Mouse (Mus musculus) 416B (cell line): ENCODE measurements around the gene Klf13.

ENCODE experiments used
- DNase-seq: peaks from one replicate; pipeline ENCODE4 v3.0.0; 2011; ENCODE audit warnings: low read depth

Gene Klf13

DNA sequence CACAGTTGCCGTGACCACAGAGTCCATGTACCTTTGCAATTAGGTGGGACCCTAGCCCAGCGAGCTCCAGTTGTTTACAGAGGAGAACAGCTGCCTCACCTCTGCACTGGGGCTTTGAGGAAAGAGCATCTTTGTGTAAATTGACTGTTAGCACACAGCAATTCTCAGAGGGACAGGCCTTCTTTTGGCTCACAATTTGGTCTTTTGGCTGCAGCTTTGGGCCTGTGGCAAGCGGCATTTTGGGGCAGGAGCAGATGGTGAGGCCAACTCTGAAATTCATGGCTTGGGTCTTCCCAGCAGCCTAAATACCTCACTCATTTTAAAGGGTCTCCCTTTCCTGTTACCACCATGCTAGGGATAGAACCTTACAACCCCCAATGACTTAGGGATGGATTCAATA is 10.5 kb upstream of the Klf13 start:
- no peak for DNase-seq

DNA sequence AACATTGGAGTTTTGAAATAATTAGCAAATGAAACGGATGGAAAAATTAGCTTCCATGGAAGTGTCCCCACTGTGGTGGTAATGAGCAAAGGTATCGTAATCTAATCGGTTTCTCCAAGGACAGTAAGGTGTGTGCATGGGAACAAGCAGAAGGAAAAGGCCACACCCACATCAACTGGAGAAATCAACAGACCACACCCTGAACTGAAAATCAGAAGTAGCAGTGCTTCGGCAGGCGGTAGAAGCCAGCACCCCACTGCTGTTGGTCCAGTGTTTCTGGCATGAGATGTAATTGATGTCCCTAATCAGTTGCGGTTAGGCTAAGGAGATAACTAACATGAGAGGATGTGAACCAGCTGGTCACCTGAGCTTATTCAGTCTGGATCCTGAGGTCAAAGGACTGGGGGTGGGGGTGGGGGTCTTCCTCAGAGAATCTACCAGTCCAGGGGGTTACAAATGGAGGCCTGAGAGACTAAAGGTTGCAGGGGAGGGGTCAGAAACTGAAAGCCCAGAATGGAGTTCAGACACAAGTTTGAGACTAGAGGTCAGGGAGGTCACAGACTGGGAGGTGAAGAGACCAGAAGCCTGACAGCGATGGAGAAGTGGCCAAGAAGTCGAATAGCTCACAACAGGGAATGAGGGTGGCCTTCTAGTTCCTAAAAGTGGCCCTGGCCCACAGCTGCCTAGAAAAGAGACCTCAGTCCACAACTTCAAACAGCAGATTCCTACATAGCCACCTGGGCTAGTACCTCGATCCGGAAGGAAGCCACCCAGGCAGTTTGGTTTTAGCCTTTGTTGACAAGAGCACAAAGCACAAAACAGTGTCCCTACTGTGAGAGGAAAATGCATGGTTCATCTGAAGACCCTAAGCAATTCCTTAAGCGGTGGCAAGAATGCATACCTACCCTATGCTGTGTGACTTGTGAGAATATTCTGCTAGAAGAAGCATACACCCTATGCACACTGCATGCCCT is 9.1 kb upstream of the Klf13 start:
- DNase-seq: no peak

DNA sequence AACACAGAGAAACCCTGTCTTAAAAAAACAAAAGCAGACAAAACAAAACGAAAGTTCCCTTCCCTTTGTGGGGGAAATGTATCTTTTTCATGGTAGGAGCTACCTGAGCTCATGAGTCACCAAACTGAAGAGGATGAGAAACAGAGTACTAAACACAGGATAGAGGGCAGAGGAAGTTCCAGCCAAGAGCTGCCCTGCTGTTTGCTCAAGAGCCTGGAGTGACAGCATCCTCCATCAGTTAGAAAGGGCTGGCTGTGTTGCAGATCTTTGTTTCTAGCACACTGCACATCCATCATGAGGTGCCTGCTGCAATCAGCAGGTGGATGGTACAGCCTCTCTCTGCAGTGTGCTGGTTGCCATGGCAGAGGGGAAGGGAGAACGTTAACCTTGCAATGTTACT is 5.2 kb upstream of the Klf13 start:
- DNase-seq: no peak

DNA sequence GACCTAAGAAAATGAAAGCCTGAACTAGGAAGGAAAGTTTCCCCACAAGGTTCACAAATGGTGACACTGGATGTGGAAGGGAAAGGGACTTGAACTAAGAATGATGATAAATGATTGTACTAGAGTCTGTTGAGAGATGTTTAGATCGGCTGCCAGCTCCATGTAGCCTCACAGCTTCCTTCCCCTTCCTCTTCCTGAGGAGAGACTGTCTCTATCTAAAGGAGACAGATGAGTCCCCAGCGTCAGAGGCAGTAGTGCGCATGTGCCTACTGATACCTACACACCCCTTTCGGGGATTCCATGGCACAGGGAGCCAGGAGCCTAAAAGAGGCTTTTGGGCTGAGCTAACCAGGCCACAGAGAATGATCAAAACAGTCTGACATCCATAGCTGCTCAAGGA is 2.8 kb upstream of the Klf13 start:
- DNase-seq: no peak

DNA sequence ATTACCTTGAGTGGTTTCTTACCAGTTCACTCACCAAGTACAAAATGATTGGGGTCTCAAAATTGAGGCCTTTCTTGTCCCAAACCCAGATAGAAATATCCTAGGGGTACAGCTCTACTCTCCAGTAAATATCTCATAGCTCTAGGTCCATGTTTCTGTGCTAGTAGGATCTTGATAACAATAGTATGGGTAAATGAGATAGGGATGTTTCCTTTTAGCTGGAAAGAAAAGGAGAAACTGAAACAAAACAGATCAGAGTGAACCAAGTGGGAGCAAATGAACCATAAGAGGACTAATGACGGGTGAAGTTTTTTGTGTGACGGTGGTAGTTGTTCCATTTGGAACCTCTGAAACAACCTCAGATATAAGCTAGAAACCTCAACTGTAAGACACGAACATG is 2.3 kb upstream of the Klf13 start:
- DNase-seq: no peak

DNA sequence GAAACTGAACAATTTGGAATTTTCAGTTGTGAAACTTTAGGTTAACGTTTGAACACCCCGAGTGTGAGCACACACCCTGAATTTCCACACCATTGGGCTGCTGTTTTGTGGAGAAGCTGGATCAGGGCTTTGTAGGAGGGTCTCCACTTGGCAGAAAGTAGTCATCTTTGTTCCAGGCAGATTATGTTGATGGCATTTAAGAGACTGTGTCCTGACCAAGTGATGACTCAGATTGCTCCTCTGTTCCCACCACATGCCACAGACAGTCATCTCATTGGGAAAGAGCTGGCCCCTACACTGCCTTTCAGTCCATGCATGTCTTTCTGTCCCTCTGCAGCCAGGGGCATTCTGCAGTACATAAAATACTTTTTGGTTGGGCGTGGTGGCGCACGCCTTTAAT is 1.6 kb upstream of the Klf13 start:
- peak; percentile 80 for DNase-seq

DNA sequence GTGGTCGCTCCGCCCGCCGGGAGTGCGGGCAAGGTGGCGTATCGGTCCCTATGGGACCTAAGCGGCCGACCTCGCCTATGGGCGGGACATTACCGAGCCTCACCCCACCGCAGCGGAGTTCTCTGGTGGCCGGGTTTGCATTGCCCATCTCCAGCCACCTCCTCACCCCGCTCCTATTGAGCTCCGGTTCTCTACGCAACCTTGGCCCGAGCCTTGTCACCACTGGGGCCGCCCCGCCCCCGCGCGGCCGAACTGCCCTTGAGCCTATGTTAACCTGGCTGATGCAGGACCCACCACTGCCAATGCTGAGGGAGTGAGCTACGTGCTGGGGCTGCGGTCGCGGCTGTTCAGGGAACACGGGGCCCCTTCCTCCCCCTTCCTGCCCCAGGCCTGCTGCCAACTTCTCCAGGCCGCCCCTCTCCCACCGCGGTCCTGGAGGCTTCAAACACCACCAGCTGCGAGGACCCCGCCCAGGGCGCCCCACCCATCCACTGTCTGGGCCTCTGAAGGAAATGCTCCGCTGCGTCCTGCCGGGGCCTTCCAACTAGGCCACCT is 759 bp upstream of the Klf13 start:
- DNase-seq: peak; percentile 88

DNA sequence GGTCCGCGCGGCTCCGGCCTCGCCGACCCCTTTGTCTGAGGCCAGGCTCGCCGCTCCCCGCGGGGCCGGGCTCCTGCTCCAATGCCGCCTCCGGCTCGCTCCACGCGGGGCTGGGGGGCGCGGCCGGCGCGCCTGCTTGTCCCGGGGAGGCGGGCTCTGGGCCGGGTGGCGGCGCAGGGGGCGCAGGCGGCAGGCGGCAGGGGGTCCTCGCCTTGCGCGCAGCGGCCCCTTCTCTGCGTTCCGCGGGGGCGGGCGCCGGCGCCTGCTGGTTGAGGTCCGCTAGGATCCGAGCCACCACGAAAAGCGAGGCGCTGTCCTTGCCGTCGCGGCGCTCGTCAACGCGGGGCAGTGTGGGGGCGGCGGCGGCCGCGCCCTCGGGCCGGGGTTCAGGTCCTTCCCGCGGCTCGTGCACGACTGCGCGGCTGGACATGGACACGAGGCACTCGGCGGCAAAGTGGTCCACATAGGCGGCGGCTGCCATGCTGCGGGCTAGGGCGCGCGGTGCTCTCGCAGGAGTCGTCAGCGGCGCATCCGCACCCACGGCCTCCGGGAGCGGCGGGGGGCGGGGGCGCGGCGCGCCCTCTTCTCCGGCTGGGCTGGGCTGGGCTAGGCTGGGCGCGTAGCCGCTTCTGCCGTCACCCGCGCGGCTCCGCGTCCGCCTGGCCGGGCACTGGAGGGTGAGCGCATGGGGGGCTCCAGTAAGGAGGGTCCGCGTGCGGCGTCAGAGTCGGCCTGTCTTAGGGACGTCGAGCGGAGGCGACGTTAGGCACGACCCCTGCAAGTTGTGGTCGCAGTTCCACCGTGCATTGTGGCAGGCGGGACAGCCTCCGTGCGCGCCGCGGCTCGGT is 425 bp downstream of the Klf13 start:
- no peak for DNase-seq

DNA sequence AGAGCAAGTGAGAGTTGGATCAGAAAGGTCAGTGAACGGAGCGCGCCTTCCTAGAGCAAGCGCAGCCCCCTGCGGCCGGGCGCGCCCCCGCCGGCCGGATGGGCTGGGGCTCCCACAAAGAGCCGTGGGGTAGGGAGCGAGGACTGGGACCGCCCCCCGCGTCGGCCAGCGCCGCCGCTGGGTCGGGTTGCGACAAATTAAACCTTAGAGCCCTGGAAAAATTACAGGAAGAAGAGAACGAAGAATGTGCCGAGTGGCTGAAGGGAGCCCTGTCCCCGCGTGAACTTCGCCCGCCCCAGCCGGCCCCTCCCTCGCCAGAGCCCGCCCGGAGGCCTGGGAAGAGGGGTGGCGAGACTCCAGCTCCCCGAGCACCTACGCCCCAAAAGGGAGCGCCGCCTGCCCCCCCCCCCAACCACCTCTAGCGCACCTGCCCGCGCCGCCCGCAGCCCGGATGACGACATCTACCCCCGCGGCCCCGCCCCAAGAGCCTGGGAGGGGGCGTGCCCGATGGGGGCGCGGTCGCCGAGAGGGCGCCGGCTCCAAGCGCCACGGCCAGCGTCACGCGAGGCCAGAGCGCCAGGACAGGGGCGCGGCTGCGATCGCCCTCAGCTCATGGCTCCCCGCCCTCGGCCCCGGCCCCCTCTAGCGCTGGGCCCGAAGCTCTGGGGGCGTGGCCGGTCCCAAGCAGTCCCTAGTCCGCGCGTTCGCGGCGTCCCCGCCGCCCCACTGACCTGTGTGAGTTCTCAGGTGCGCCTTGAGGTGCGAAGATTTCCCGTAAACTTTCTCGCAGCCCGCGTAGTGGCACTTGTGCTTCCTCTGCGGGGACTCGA is 1.3 kb downstream of the Klf13 start:
- peak; percentile 87 for DNase-seq

DNA sequence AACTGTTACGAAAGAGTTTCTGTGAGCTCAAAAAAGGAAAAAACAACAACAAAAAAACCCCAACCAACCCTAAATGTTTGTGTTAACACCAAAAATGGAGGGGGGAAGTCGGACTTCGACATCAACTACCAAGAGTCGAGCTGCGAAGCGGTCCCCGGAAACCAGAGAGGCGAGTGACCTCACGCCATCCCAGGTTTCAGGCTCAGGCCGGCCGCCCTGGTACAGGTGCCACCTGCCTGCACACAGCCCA is 1.8 kb downstream of the Klf13 start:
- DNase-seq: peak; percentile 66

DNA sequence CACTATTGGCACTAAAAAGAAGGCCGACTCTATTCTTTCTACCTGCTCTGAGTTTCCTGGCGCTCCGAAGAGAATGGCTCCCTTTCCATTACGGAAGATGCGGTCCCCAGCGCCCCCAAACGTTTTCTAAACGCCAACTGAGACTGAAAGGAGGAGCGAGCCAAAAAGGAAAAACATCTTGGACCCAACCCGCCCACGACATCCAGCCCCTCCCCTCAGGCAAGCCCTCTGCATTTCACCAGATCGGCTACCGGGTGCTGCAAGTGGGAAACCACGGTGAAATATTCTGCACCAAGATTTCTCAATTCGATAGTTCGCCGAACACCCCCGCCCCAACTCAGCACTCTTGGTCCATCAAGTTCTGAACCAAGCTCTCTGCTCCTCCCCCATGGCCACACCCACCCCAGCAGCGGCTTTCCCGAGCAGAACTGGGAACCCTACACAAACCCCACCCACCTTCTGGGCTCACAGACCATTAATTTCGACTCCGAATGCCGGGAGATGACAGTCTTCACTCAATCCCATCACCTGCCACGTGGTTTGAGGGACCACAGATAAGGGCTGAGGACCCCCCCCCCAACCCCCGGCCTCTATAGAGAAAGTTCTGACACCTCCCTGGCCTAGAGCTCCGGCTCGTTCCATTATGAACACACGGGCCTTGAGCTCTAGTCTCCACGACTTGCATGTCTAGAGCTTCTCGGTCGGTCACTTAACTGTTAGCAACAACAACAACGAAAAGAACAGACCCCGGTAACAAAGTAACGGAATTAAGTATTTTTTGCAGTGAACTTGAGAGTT is 2.3 kb downstream of the Klf13 start:
- DNase-seq: peak; percentile 88

DNA sequence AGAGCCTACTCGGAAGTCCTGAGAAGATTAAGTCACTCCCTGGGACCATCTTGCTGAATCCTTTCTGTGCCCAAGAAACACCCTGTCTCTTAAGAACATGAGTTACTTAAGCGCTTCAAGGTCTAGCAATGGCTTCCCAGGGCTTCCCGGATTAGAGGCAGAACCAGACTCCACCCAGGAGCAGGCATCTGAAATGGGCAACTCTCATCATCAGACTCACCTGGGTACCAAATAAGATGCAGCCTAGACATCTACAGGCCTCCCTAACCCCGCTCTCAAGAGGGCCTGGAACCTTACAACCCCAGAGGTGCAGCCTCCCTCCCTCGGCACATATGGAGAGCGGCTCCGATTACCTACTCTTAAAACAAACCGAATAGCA is 2.9 kb downstream of the Klf13 start:
- no peak for DNase-seq

DNA sequence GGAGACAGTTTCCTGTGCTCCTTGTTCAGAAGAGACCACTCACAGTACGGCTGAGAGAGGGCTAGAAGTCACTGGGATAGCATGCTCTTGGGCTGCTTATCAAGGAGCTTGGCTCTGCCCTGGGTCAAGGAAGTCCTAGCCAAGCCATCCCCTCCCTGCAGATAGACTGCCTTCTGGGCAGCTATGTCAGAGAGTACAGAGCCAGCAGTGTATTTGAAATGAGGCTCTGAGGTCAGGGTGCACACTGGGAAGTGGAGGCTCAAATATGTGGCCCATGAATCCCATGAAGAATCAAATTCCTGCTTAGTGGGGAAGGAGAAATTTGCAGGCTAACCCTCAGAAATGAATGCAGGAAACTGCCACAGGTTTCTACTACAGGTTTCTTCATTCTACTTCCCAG is 4.2 kb downstream of the Klf13 start:
- no peak for DNase-seq

DNA sequence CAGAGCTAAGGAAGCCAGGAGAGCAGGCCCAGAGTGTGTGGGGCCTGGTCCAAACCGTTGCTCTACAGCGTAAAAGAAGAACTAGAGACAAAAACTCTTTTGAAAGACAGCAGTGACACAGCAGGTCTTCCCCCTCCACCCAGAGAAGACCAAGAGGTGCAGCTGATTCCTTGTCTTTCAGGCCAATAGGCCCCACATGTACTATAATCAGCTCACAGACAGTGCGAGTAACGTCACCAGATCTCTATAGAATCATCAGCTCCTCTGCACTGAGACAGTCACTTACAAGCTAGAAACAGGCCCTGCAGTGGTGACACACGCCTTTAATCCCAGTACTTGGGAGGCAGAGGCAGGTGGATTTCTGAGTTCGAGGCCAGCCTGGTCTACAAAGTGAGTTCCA is 4.8 kb downstream of the Klf13 start:
- DNase-seq: peak; percentile 36

DNA sequence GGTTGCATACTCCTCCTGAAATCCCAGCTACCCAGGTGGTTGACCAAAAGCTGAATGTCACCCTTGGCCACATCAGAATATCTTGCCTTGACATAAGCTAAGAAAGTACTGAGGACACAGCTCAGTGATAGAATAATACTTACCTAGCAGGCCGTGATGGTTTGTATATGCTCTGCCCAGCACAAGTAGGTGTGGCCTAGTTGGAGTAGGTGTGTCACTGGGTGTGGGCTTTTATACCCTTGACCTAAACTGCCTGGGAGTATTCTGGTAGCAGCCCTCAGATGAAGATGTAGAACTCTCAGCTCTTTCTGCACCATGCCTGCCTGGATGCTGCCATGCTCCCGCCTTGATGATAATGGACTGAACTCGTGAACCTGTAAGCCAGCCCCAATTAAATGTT is 6.3 kb downstream of the Klf13 start:
- no peak for DNase-seq

DNA sequence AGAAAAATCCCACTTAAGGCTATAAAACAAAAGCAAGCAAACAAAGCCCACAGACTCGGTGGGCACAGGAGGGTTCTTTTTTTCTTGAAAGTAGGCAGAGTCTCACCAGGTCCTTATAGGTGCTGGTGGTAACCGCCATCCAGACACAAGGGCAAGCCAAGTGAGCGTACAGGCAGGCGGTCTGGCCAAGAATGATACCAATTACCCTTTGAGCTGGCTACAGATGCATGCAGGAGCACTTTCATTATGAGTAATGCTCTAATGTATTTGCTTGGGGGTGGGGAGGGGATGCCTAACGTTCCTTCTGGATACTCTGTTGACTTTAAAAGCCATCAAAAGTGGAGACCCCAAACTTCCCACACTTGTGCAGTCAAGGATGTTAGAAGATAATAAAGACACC is 7.9 kb downstream of the Klf13 start:
- DNase-seq: no peak

DNA sequence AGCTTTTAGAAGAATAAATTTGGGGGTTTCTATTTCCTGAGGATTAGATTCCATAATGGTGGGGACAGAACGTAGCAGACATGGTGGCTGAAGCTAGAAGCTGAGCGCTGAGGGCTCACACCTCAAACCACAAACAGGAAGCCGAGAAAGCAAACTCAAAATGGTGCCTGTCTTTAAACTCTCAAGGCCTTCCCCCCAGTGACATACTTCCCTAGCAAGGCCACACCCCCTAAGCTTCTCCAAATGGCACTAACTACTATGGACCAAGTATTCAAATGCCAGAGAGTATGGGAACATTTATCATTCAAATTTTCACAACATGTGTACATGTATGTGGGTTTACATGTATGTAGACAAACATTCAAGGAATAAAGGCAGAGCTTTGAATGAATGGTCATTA is 8.6 kb downstream of the Klf13 start:
- peak; percentile 83 for DNase-seq

DNA sequence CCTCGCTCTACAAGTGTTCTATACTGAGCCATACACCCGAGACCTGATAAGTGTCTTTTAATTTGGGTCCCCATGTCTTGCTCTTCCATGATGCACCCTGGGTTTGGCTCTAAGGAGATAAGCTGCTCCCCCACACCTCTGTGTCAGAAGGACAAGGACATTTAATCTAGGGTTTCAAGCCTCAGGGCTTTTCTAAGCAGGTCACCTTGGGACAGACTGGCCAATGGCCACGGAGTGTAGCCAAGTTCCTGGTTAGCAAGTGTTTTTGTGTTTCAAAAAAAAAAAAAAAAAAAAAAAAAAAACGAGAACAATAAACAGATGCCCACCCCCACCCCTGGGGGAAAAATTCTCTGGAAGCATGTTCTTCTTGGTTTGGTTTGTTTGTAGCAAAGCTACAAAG is 9.6 kb downstream of the Klf13 start:
- DNase-seq: no peak

DNA sequence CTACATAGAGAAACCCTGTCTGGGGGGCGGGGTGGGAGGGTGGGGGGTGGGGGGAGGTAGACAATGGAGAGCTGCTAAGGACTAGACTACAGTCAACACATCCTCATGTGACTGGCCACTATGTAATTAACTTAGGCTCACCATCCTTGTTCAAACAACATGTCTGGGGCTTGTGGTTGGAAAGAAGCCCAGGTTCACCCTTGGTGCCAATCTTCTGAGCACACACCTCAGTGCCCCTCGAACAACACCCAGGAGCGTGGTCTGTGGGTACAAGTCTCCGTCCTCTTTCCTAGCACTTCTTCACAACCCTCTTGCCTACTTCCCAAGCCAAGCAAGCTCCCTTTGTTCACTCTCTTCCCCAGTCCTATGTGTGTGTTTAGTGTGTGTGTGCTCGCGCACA is 11.6 kb downstream of the Klf13 start:
- DNase-seq: no peak

DNA sequence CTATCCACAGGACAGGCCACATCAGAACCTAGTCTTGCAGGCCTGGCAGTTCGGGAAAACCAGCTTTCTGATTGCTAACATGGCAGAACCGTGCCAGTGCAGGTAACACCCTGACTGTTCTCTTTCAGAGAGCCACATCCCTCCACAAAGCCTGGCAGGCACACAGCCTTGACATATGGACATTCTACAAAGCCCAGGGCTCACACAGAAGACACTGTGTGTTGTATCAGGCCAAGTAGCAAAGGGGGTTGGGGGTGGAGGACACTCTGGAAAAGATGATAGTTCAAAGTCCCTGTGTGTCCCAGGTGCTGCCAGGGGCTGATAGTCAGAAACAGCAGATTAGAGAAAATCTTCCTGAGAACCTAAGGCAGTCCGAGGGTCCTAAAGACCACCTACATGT is 12.2 kb downstream of the Klf13 start:
- no peak for DNase-seq
